Mouse (Mus musculus) bone marrow macrophage, adult 2 months (primary cell): ENCODE data around the gene Hs3st6. TPM values are rescaled to one million over a fixed set of nuclear protein-coding genes. Genes with fewer than 3 reads are reported as not detected.

Experiments
- H3K27ac ChIP-seq: 2 replicates; pipeline ENCODE4 v1.5.1; 2012; ENCODE audit warnings: low read depth, low read length; ENCODE audit not compliant: insufficient read depth
- H3K4me1 ChIP-seq: 2 replicates; pipeline ENCODE4 v1.6.1; 2012; ENCODE audit warnings: low read length; ENCODE audit not compliant: control insufficient read depth, insufficient read depth
- H3K4me3 ChIP-seq: 2 replicates; pipeline ENCODE4 v1.5.1; 2012; ENCODE audit warnings: mild to moderate bottlenecking, low read length, moderate library complexity; ENCODE audit not compliant: insufficient read depth
- CTCF ChIP-seq: IDR thresholded peaks from 2 replicates; pipeline ENCODE4 v1.5.1; 2012; ENCODE audit warnings: low read depth, mild to moderate bottlenecking, low read length, moderate library complexity
- POLR2A ChIP-seq: IDR thresholded peaks from 2 replicates; pipeline ENCODE4 v1.6.1; 2012; ENCODE audit warnings: mild to moderate bottlenecking, low read depth, low read length, borderline replicate concordance
- polyA plus RNA-seq: library from polyadenylated mRNA; stranded (reverse); fragments of >200 nt; gene quantifications from 2 replicates; pipeline ENCODE4 v1.2.4, GENCODE M21; 2012; ENCODE audit not compliant: missing spikeins, insufficient read depth, insufficient read length

Hs3st6 gene
- polyA plus RNA-seq, 1 experiment = not detected

GRCm38 (mm10) chr17:24765016-24765905 is 12.5 kb downstream of the Hs3st6 start:
- no peak for TF ChIP-seq POLR2A
- TF ChIP-seq CTCF = no peak
- Histone ChIP-seq H3K27ac (no peak overlapping the region), H3K4me1 (no peaks in the 10 kb centered on the region), H3K4me3 (no peak overlapping the region)

- Histone ChIP-seq H3K4me3 (no peak overlapping the region), H3K4me1 (no peaks in the 10 kb centered on the region), H3K27ac (no peak overlapping the region)
- no peak for TF ChIP-seq POLR2A
- TF ChIP-seq CTCF = no peak
Measured at GRCm38 (mm10) chr17:24766266-24766875, 13.6 kb downstream of the Hs3st6 start.

- Histone ChIP-seq H3K27ac (no peak overlapping the region), H3K4me1 (no peaks in the 10 kb centered on the region), H3K4me3 (no peak overlapping the region)
- TF ChIP-seq CTCF (no peak), POLR2A (no peak)
Measured at GRCm38 (mm10) chr17:24769146-24769545, 16.4 kb downstream of the Hs3st6 start.

GRCm38 (mm10) chr17:24773241-24773640 is 20.5 kb downstream of the Hs3st6 start:
- Histone ChIP-seq H3K27ac (no peak overlapping the region), H3K4me1 (no peaks in the 10 kb centered on the region), H3K4me3 (no peak overlapping the region)
- TF ChIP-seq POLR2A = no peak

GRCm38 (mm10) chr17:24775173-24775572 is 22.4 kb downstream of the Hs3st6 start:
- Histone ChIP-seq H3K27ac (no peak overlapping the region), H3K4me1 (0 out of 2 replicates have a peak, but pooled peaks cover 2% of the 10 kb centered on the region), H3K4me3 (no peak overlapping the region)
- TF ChIP-seq CTCF (no peak), POLR2A (no peak)

- TF ChIP-seq CTCF (no peak), POLR2A (no peak)
- no peak overlapping the region for H3K27ac ChIP-seq
- H3K4me1 ChIP-seq = peaks cover 4% of the 10 kb centered on the region
- no peak overlapping the region for H3K4me3 ChIP-seq
Measured at GRCm38 (mm10) chr17:24777073-24777472, 24.3 kb downstream of the Hs3st6 start.

- peak overlapping the region; percentile 40; the same call in 1 of the 2 replicates for H3K27ac ChIP-seq
- H3K4me1 ChIP-seq = peaks cover 4% of the 10 kb centered on the region
- no peak overlapping the region for H3K4me3 ChIP-seq
- TF ChIP-seq CTCF (no peak), POLR2A (no peak)
Measured at GRCm38 (mm10) chr17:24780821-24781220, 28.0 kb downstream of the Hs3st6 start.

- H3K4me1 ChIP-seq = peaks cover 3% of the 10 kb centered on the region
- TF ChIP-seq POLR2A (no peak), CTCF (no peak)
- no peak overlapping the region for H3K4me3 ChIP-seq
- H3K27ac ChIP-seq = no peak overlapping the region
Measured at GRCm38 (mm10) chr17:24792190-24792589, 39.4 kb downstream of the Hs3st6 start.

- H3K4me1 ChIP-seq = peaks cover 5% of the 10 kb centered on the region
- no peak overlapping the region for H3K4me3 ChIP-seq
- TF ChIP-seq POLR2A (no peak), CTCF (no peak)
- H3K27ac ChIP-seq = no peak overlapping the region
Measured at GRCm38 (mm10) chr17:24794791-24795190, 42.0 kb downstream of the Hs3st6 start.

GRCm38 (mm10) chr17:24796969-24797368 is 44.2 kb downstream of the Hs3st6 start:
- Histone ChIP-seq H3K4me1 (peaks cover 5% of the 10 kb centered on the region), H3K27ac (peak overlapping the region; percentile 12; the same call in 1 of the 2 replicates), H3K4me3 (no peak overlapping the region)
- TF ChIP-seq POLR2A (no peak), CTCF (no peak)

GRCm38 (mm10) chr17:24798229-24798628 is 45.4 kb downstream of the Hs3st6 start:
- no peak overlapping the region for H3K4me3 ChIP-seq
- H3K4me1 ChIP-seq = peaks cover 5% of the 10 kb centered on the region
- TF ChIP-seq POLR2A (no peak), CTCF (no peak)
- H3K27ac ChIP-seq = no peak overlapping the region
